Mouse (Mus musculus): ENCODE results near the gene Stra6l. TPM values are rescaled to one million over a fixed set of nuclear protein-coding genes. Genes with fewer than 3 reads are reported as not detected.

The Stra6l gene
- 1 to 10 TPM in 1 of 2 experiments, under 1 TPM in 1; 0.25 to 4.4 TPM for total RNA-seq (2021)
- long read RNA-seq, experiment 1, partial matches to known transcripts, result 0 of 7 reads
- long read RNA-seq, experiment 1, other reads (novel, unspliced or antisense), result 3 of 7 reads
- long read RNA-seq, experiment 2, result 0 reads

GRCm38 (mm10) chr4:45848109-45848824 is at the start of gene Stra6l:
Stra6l (plus strand) TSS chr4:45848664.
- DNase-seq (ENCODE audit: low spot score in 2 of 2), result no peak

GRCm38 (mm10) chr4:45798964-45799363 is 49.5 kb upstream of the Stra6l start, which contains the start of gene Aldh1b1:
Aldh1b1 (plus strand) TSS chr4:45799022.
- peak; percentile 54 to 56 for DNase-seq (ENCODE audit: low spot score in 2 of 2)

- DNase-seq (ENCODE audit: low spot score in 2 of 2), result no peak
These were observed 48.4 kb upstream of the Stra6l start for GRCm38 (mm10) chr4:45799956-45800537.

GRCm38 (mm10) chr4:45802900-45803299 is 45.6 kb upstream of the Stra6l start:
- no peak for DNase-seq (ENCODE audit: low spot score in 2 of 2)

- DNase-seq (ENCODE audit: low spot score in 2 of 2), result no peak
These were observed 40.4 kb upstream of the Stra6l start for GRCm38 (mm10) chr4:45808034-45808433.

GRCm38 (mm10) chr4:45811250-45811649 is 37.2 kb upstream of the Stra6l start:
- DNase-seq (ENCODE audit: low spot score in 2 of 2), result no peak

- DNase-seq (ENCODE audit: low spot score in 2 of 2), result no peak
These were observed 32.9 kb upstream of the Stra6l start for GRCm38 (mm10) chr4:45815542-45815941.

GRCm38 (mm10) chr4:45818814-45819207 is 29.7 kb upstream of the Stra6l start:
- no peak for DNase-seq (ENCODE audit: low spot score in 2 of 2)

- DNase-seq (ENCODE audit: low spot score in 2 of 2), result no peak
These were observed 29.1 kb upstream of the Stra6l start for GRCm38 (mm10) chr4:45819208-45819931.

GRCm38 (mm10) chr4:45820074-45820830 is 28.2 kb upstream of the Stra6l start:
- DNase-seq (ENCODE audit: low spot score in 2 of 2), result peak in 1 of 2 experiments; percentile 53

GRCm38 (mm10) chr4:45821995-45822394 is 26.5 kb upstream of the Stra6l start:
- DNase-seq (ENCODE audit: low spot score in 2 of 2), result no peak

GRCm38 (mm10) chr4:45822781-45823575 is 25.5 kb upstream of the Stra6l start:
- no peak for DNase-seq (ENCODE audit: low spot score in 2 of 2)

GRCm38 (mm10) chr4:45824049-45824760 is 24.3 kb upstream of the Stra6l start:
- DNase-seq (ENCODE audit: low spot score in 2 of 2), result no peak

- no peak for DNase-seq (ENCODE audit: low spot score in 2 of 2)
These were observed 23.5 kb upstream of the Stra6l start for GRCm38 (mm10) chr4:45824761-45825556.

- DNase-seq (ENCODE audit: low spot score in 2 of 2), result no peak
These were observed 22.0 kb upstream of the Stra6l start, which contains the start of gene Igfbpl1 for GRCm38 (mm10) chr4:45826275-45827040. Igfbpl1 (minus strand) TSS chr4:45826923.

- no peak for DNase-seq (ENCODE audit: low spot score in 2 of 2)
These were observed 18.3 kb upstream of the Stra6l start for GRCm38 (mm10) chr4:45829907-45830759.

- DNase-seq (ENCODE audit: low spot score in 2 of 2), result no peak
These were observed 16.5 kb upstream of the Stra6l start for GRCm38 (mm10) chr4:45831996-45832395.
